Mouse (Mus musculus): ENCODE results near the gene Muc4. TPM values are rescaled to one million over a fixed set of nuclear protein-coding genes. Genes with fewer than 3 reads are reported as not detected.

Muc4 gene
- polyA plus RNA-seq, 1 experiment from 2014 or later: not detected

GRCm38 (mm10) chr16:32707824-32708456 is 27.7 kb upstream of the Muc4 start:
- Histone ChIP-seq H3K4me1 (replicated peaks) (peaks cover 14% of the 10 kb centered on the region), H3K27me3 (peaks cover 13% of the 10 kb centered on the region; the same call in 1 of the 2 replicates), H3K4me3 (replicated peaks) (no peak overlapping the region), H3K9ac (replicated peaks) (no peak overlapping the region), H3K9me3 (no peaks in the 10 kb centered on the region), H3K4me2 (no peak overlapping the region), H3K27ac (no peak overlapping the region), H3K36me3 (no peaks in the 10 kb centered on the region)
- WGBS: 50% methylated on average over 9 of the region's 9 CpGs
- ATAC-seq (ENCODE audit: insufficient number of reproducible peaks, insufficient read depth, low FRiP score, low TSS enrichment, low read depth): 0 out of 2 replicates have a peak, but pooled peaks have one; percentile 31

DNA sequence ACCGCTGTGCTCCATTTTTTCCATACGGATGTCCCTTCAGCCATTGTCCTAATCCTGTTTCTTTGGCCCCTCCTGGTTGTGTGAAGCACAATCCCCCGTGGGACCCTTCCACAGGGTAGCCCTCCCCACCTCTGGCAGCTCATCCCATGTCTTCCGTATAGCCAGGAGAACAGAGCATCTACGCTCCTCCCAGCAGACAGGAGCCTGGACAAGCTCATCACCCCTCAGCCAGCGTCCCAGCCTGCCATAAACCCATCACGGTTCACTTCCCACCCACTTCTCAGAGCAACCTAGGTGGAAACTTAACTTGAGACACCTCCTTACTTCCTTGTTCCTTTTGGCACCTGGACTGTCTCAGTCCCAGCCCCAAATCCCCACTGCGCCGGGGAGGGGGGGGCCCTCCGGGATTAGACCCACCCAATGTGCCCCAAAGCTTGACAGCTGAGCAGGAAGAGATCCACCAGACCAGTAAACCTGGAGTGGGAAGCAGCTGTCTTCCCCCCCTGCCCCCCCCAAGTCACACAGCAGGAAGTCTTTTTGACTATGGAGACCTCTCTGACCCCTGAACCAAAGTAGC is 27.1 kb upstream of the Muc4 start:
- Histone ChIP-seq H3K9me3 (no peaks in the 10 kb centered on the region), H3K27ac (no peak overlapping the region), H3K4me3 (replicated peaks) (no peak overlapping the region), H3K36me3 (no peaks in the 10 kb centered on the region), H3K4me1 (replicated peaks) (peaks cover 14% of the 10 kb centered on the region), H3K4me2 (no peak overlapping the region), H3K27me3 (peaks cover 15% of the 10 kb centered on the region), H3K9ac (replicated peaks) (no peak overlapping the region)
- no peak for ATAC-seq (ENCODE audit: insufficient number of reproducible peaks, insufficient read depth, low FRiP score, low TSS enrichment, low read depth)
- WGBS: 53% methylated on average over 10 of the region's 10 CpGs

- H3K4me1 ChIP-seq (replicated peaks): peaks cover 14% of the 10 kb centered on the region
- H3K4me2 ChIP-seq: no peak overlapping the region
- no peaks in the 10 kb centered on the region for H3K36me3 ChIP-seq
- ATAC-seq (ENCODE audit: insufficient number of reproducible peaks, insufficient read depth, low FRiP score, low TSS enrichment, low read depth): no peak
- H3K4me3 ChIP-seq (replicated peaks): no peak overlapping the region
- WGBS: 92% methylated on average over 8 of the region's 8 CpGs
- no peak overlapping the region for H3K27ac ChIP-seq
- peaks cover 16% of the 10 kb centered on the region for H3K27me3 ChIP-seq
- H3K9ac ChIP-seq (replicated peaks): no peak overlapping the region
- H3K9me3 ChIP-seq: no peaks in the 10 kb centered on the region
These were observed 26.6 kb upstream of the Muc4 start for GRCm38 (mm10) chr16:32709116-32709515.

- no peak overlapping the region for H3K9ac ChIP-seq (replicated peaks)
- H3K27ac ChIP-seq: no peak overlapping the region
- no peak overlapping the region for H3K4me3 ChIP-seq (replicated peaks)
- peaks cover 20% of the 10 kb centered on the region for H3K4me1 ChIP-seq (replicated peaks)
- H3K9me3 ChIP-seq: no peaks in the 10 kb centered on the region
- no peak for ATAC-seq (ENCODE audit: insufficient number of reproducible peaks, insufficient read depth, low FRiP score, low TSS enrichment, low read depth)
- H3K36me3 ChIP-seq: no peaks in the 10 kb centered on the region
- 63% methylated on average over 14 of the region's 14 CpGs for WGBS
- no peak overlapping the region for H3K4me2 ChIP-seq
- H3K27me3 ChIP-seq: peaks cover 30% of the 10 kb centered on the region
These were observed 25.1 kb upstream of the Muc4 start for GRCm38 (mm10) chr16:32710426-32711070.

DNA sequence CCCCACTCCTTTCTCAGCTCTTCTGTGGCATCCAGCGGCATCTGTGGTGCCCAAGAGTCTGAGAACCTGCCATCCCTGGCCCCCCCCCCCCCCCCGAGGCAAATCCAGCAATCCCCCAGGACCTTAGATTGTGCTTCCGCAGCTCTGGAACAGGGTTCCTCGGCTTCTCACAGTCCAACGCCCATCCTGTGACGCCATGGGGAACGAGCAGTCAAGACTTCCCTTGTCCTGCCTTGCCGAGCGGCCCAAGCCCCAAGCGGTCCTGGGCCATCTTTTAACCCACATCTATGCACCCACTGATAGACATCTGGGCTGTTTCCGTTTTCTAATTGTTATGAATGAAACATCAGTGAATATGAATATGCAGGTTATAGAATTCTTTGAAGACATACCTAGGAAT is 23.5 kb upstream of the Muc4 start:
- Histone ChIP-seq H3K9ac (replicated peaks) (no peak overlapping the region), H3K4me3 (replicated peaks) (no peak overlapping the region), H3K9me3 (no peaks in the 10 kb centered on the region), H3K4me1 (replicated peaks) (peaks cover 32% of the 10 kb centered on the region), H3K27me3 (peaks cover 33% of the 10 kb centered on the region), H3K36me3 (no peaks in the 10 kb centered on the region), H3K4me2 (no peak overlapping the region), H3K27ac (no peak overlapping the region)
- ATAC-seq (ENCODE audit: insufficient number of reproducible peaks, insufficient read depth, low FRiP score, low TSS enrichment, low read depth): no peak
- 87% methylated on average over 11 of the region's 11 CpGs for WGBS

- H3K36me3 ChIP-seq: no peaks in the 10 kb centered on the region
- no peak for ATAC-seq (ENCODE audit: insufficient number of reproducible peaks, insufficient read depth, low FRiP score, low TSS enrichment, low read depth)
- peaks cover 20% of the 10 kb centered on the region for H3K4me1 ChIP-seq (replicated peaks)
- 69% methylated on average over 6 of the region's 6 CpGs for WGBS
- H3K9ac ChIP-seq (replicated peaks): no peak overlapping the region
- no peak overlapping the region for H3K4me3 ChIP-seq (replicated peaks)
- peaks cover 27% of the 10 kb centered on the region for H3K27me3 ChIP-seq
- no peak overlapping the region for H3K27ac ChIP-seq
- no peak overlapping the region for H3K4me2 ChIP-seq
- no peaks in the 10 kb centered on the region for H3K9me3 ChIP-seq
These were observed 22.1 kb upstream of the Muc4 start for GRCm38 (mm10) chr16:32713556-32713955.

DNA sequence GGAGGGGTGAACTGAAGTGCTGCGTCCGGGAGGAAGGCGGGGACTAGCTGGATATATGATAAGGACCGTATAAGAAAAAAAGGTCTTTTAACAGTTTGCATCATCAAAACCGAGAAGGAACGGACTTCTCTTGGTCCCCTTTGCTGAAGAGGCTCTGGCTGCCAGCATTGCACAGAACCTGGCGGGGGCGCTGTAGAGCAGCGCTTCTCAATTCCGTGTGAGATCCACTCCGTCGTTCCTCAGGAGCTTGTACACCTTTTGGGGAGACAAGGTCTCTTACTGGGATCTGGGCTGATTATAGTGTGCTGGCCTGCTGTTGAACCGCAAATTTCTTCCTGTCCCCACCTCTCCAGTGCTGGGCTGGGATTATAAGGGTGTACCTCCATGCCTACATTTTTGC is 20.3 kb upstream of the Muc4 start:
- H3K4me2 ChIP-seq: peak overlapping the region; percentile 15; the same call in 1 of the 2 replicates
- 24% methylated on average over 13 of the region's 13 CpGs for WGBS

DNA sequence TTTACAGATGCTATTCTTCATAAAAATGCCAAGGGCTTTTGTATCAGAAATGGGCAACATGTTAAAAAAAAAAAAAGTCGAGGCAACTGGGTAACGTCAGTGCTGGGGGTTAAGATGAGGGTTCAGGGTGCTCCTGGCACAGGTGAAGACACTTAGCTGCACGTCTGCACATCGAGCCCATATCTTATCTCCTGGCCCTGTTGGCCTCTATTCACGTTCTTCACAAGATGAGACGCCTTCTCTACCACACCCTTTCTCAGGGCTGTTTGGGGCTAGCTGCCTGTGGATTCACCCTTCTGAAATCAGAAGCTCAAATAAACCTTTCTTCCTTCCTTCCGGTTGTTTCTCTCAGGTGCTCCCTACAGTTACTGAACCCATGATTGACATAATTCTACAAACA is 12.5 kb upstream of the Muc4 start:
- WGBS: 82% methylated on average over 7 of the region's 7 CpGs
- Histone ChIP-seq H3K9me3 (no peaks in the 10 kb centered on the region), H3K4me3 (replicated peaks) (no peak overlapping the region), H3K27ac (no peak overlapping the region), H3K27me3 (peaks cover 25% of the 10 kb centered on the region; the same call in 1 of the 2 replicates), H3K9ac (replicated peaks) (no peak overlapping the region), H3K4me1 (replicated peaks) (no peaks in the 10 kb centered on the region), H3K4me2 (no peak overlapping the region), H3K36me3 (no peaks in the 10 kb centered on the region)
- ATAC-seq (ENCODE audit: insufficient number of reproducible peaks, insufficient read depth, low FRiP score, low TSS enrichment, low read depth): no peak

More for the DNA sequence above, 20.3 kb upstream of the Muc4 start:
- H3K9me3 ChIP-seq: no peaks in the 10 kb centered on the region
- H3K27me3 ChIP-seq: peaks cover 33% of the 10 kb centered on the region
- H3K27ac ChIP-seq: no peak overlapping the region
- no peak overlapping the region for H3K4me3 ChIP-seq (replicated peaks)
- no peaks in the 10 kb centered on the region for H3K36me3 ChIP-seq
- H3K4me1 ChIP-seq (replicated peaks): peaks cover 20% of the 10 kb centered on the region
- no peak for ATAC-seq (ENCODE audit: insufficient number of reproducible peaks, insufficient read depth, low FRiP score, low TSS enrichment, low read depth)
- H3K9ac ChIP-seq (replicated peaks): no peak overlapping the region

GRCm38 (mm10) chr16:32723767-32724166 is 11.9 kb upstream of the Muc4 start:
- no peak for ATAC-seq (ENCODE audit: insufficient number of reproducible peaks, insufficient read depth, low FRiP score, low TSS enrichment, low read depth)
- Histone ChIP-seq H3K27me3 (peaks cover 25% of the 10 kb centered on the region; the same call in 1 of the 2 replicates), H3K4me1 (replicated peaks) (no peaks in the 10 kb centered on the region), H3K4me3 (replicated peaks) (no peak overlapping the region), H3K9me3 (no peaks in the 10 kb centered on the region), H3K9ac (replicated peaks) (no peak overlapping the region), H3K36me3 (no peaks in the 10 kb centered on the region), H3K4me2 (no peak overlapping the region), H3K27ac (no peak overlapping the region)
- 79% methylated on average over 4 of the region's 4 CpGs for WGBS

DNA sequence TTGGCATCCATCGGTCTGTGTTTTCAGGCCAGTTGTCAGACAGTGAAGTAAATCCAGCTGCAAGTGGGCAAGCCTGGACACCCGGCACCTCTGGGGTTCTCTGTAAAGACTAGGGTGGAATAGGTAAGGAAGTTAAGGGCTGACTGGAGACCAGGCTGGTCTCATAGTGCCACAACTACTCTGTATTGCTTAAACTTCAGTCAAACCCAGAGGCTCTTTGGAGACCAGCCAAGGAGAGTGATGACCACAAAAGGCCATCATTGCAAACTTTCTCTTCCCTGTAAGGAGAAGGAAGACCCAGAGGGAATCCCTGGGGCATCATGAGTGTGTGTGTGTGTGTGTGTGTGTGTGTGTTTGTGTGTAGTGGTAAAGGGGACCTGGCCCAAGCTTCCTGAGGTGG is 11.4 kb upstream of the Muc4 start:
- H3K36me3 ChIP-seq: no peaks in the 10 kb centered on the region
- H3K9me3 ChIP-seq: no peaks in the 10 kb centered on the region
- no peak for ATAC-seq (ENCODE audit: insufficient number of reproducible peaks, insufficient read depth, low FRiP score, low TSS enrichment, low read depth)
- peaks cover 23% of the 10 kb centered on the region; the same call in 1 of the 2 replicates for H3K27me3 ChIP-seq
- H3K9ac ChIP-seq (replicated peaks): no peak overlapping the region
- H3K27ac ChIP-seq: no peak overlapping the region
- H3K4me2 ChIP-seq: no peak overlapping the region
- WGBS: 83% methylated on average over 2 of the region's 2 CpGs
- H3K4me1 ChIP-seq (replicated peaks): no peaks in the 10 kb centered on the region
- H3K4me3 ChIP-seq (replicated peaks): no peak overlapping the region

DNA sequence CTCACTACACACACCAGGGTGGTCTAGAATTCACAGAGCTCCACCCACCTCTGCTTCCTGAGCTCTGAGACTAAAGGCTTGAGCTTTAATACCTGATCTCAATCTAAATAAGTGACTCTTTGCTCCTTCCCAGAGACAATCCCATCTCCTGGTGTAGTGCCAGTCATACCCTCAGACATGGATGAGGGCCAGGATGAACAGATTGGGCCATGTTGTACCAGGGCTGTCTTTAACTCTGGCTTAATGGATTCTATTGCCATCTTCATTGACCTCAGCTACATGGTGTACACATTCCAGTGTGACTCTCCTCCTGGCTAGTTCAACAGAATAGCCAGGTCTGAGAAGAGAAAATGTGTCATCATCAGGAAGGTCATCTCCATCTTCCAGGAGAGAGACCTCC is 9.2 kb upstream of the Muc4 start:
- Histone ChIP-seq H3K4me3 (replicated peaks) (no peak overlapping the region), H3K4me1 (replicated peaks) (no peaks in the 10 kb centered on the region), H3K27me3 (peaks cover 14% of the 10 kb centered on the region; the same call in 1 of the 2 replicates), H3K9ac (replicated peaks) (no peak overlapping the region), H3K36me3 (no peaks in the 10 kb centered on the region), H3K27ac (no peak overlapping the region), H3K4me2 (no peak overlapping the region), H3K9me3 (no peaks in the 10 kb centered on the region)
- ATAC-seq (ENCODE audit: insufficient number of reproducible peaks, insufficient read depth, low FRiP score, low TSS enrichment, low read depth): no peak

Measured in limb, embryonic 12.5 days (tissue).